Mouse (Mus musculus) liver, postnatal 0 days (tissue): ENCODE measurements around the gene Rbfox1. TPM values are rescaled to one million over a fixed set of nuclear protein-coding genes. Genes with fewer than 3 reads are reported as not detected.
A peak's percentile ranks its signal among the peaks of the same experiment; 100 is the strongest.

ENCODE experiments used
- ATAC-seq: fragments of 200-750 bp; cut with Nextera tagmentation; 2 replicates; pipeline ENCODE4 v1.8.0; 2017; ENCODE audit warnings: mild to moderate bottlenecking, moderate library complexity
- DNase-seq: peaks from one replicate; pipeline ENCODE4 v3.0.0-alpha.2; 2016
- H3K27ac ChIP-seq: fragments of 300-500 bp; sonication (generic); 2 replicates; pipeline ENCODE4 v1.5.1; 2014; ENCODE audit warnings: antibody characterized with exemption, moderate library complexity, mild to moderate bottlenecking, low read depth
- H3K27me3 ChIP-seq: fragments of 300-500 bp; sonication (generic); 2 replicates; pipeline ENCODE4 v1.6.1; 2014; ENCODE audit warnings: low read length, control low read depth, mixed read lengths; ENCODE audit not compliant: insufficient read depth
- H3K36me3 ChIP-seq: fragments of 300-500 bp; sonication (generic); replicated peaks from 2 replicates; pipeline ENCODE4 v1.6.1; 2014; ENCODE audit warnings: mild to moderate bottlenecking, control low read depth, low read length, moderate library complexity, mixed read lengths; ENCODE audit not compliant: insufficient read depth
- H3K4me1 ChIP-seq: fragments of 300-500 bp; sonication (generic); 2 replicates; pipeline ENCODE4 v1.6.1; 2014; ENCODE audit warnings: antibody characterized with exemption, mild to moderate bottlenecking, control low read depth; ENCODE audit not compliant: insufficient read depth
- H3K4me2 ChIP-seq: fragments of 300-500 bp; sonication (generic); 2 replicates; pipeline ENCODE4 v1.6.1; 2014; ENCODE audit warnings: low read depth, mild to moderate bottlenecking, low read length, moderate library complexity, mixed read lengths
- H3K4me3 ChIP-seq: fragments of 300-500 bp; sonication (generic); 2 replicates; pipeline ENCODE4 v1.5.1; 2014; ENCODE audit warnings: low read depth, low read length
- H3K9ac ChIP-seq: fragments of 300-500 bp; sonication (generic); replicated peaks from 2 replicates; pipeline ENCODE4 v1.6.1; 2014; ENCODE audit warnings: mild to moderate bottlenecking, moderate library complexity
- H3K9me3 ChIP-seq: fragments of 300-500 bp; sonication (generic); 2 replicates; pipeline ENCODE4 v1.6.1; 2016; ENCODE audit warnings: mild to moderate bottlenecking, control low read depth, low read length, mixed read lengths
- CTCF ChIP-seq: sonication (generic); IDR thresholded peaks from 2 replicates; pipeline ENCODE4 v1.5.1; 2016; ENCODE audit warnings: antibody characterized with exemption, low read depth
- EP300 ChIP-seq: IDR thresholded peaks from 2 replicates; pipeline ENCODE4 v1.6.1; 2016; ENCODE audit warnings: antibody characterized with exemption, low read depth, mild to moderate bottlenecking
- WGBS: fragments of 180-500 bp; shearing (Covaris S2); extraction: QIAGEN DNeasy Blood & Tissue Kit; methylation state at CpG from one replicate; pipeline ENCODE4 v1.1.7; 2014; ENCODE audit not compliant: insufficient replicate concordance; 5-methylcytosine and 5-hydroxymethylcytosine counted together
- polyA plus RNA-seq: library from polyadenylated mRNA; unstranded; fragments of >200 nt; fragmentation: Nextera tagmentation; extraction: Ambion mirVana; gene quantifications from 2 replicates; pipeline ENCODE4 v1.2.1, GENCODE M21; 2015

Rbfox1 gene
- polyA plus RNA-seq, 1 experiment from 2014 or later, result 0.12 TPM

DNA sequence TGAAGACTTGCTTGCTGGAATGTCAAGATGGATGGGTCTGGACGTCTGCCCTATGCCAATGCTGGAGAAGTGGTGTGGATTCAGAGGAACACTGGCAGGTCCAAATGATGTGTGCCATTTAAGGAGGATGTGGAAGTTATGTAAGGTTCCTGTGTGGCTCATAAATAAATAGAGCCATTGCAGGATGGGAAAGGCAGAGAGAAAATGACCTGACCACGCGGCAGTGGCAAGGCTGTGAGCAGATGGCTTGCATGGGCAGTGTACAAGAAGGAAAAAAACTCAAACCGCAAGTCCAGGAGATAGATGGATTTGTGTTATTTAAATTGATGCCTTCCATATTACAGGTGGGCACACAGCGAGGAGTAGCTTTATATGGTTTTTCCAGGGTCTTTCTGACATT, 497.6 kb downstream of the Rbfox1 start:
- ATAC-seq (no peak), DNase-seq (no peak)
- H3K36me3 ChIP-seq, result no peaks in the 10 kb centered on the region
- no peak overlapping the region for H3K4me3 ChIP-seq
- no peak overlapping the region for H3K27ac ChIP-seq
- no peaks in the 10 kb centered on the region for H3K9me3 ChIP-seq
- no peak overlapping the region for H3K4me2 ChIP-seq
- H3K9ac ChIP-seq, result no peak overlapping the region
- no peak for TF ChIP-seq CTCF
- no peak for TF ChIP-seq EP300
- no peaks in the 10 kb centered on the region for H3K27me3 ChIP-seq
- no peaks in the 10 kb centered on the region for H3K4me1 ChIP-seq
- WGBS, result 76% methylated on average over 5 of the region's 5 CpGs

DNA sequence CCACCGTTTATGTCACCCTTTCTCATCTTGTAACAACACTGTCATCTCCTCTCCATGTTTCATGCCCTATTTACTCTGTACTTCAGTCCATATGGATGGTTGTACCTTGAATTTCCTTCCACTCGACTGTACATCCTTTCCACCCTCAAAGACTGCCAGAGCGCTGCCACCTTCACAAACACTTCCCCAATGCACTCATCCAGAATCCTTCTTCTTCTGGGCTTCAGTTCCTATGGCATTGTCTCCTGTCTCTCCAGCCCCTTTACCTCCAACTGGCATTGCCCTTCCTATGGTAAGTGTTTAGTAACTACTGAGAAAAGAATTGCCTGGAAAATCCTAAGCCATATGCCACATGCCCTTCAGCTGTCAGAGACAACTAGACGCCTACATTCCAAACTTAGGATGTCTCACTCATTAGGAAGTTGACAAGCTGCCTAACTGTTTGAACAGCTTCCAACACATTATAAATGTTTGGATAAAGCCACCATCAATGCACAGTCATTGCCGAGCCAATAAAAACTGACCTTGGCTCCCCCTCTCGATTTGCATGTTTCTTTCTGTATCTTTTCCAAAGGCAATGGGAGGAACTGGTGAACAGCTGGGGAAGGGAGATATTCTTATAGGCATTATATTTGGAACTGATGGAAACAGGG, 505.2 kb downstream of the Rbfox1 start:
- H3K4me3 ChIP-seq, result no peak overlapping the region
- H3K36me3 ChIP-seq, result no peaks in the 10 kb centered on the region
- TF ChIP-seq EP300 (no peak), CTCF (no peak)
- H3K4me2 ChIP-seq, result no peak overlapping the region
- WGBS, result 70% methylated on average over 6 of the region's 6 CpGs
- H3K9ac ChIP-seq, result no peak overlapping the region
- no peaks in the 10 kb centered on the region for H3K27me3 ChIP-seq
- no peak overlapping the region for H3K27ac ChIP-seq
- DNase-seq, result no peak
- ATAC-seq, result no peak
- H3K9me3 ChIP-seq, result no peaks in the 10 kb centered on the region
- no peaks in the 10 kb centered on the region for H3K4me1 ChIP-seq

GRCm38 (mm10) chr16:6396676-6397409, 511.7 kb downstream of the Rbfox1 start:
- H3K9ac ChIP-seq, result no peak overlapping the region
- DNase-seq, result no peak
- no peak for TF ChIP-seq EP300
- TF ChIP-seq CTCF, result no peak
- H3K4me2 ChIP-seq, result no peak overlapping the region
- H3K36me3 ChIP-seq, result no peaks in the 10 kb centered on the region
- H3K4me1 ChIP-seq, result no peaks in the 10 kb centered on the region
- no peak for ATAC-seq
- no peaks in the 10 kb centered on the region for H3K9me3 ChIP-seq
- 58% methylated on average over 8 of the region's 8 CpGs for WGBS
- no peak overlapping the region for H3K27ac ChIP-seq
- H3K4me3 ChIP-seq, result no peak overlapping the region
- H3K27me3 ChIP-seq, result no peaks in the 10 kb centered on the region

DNA sequence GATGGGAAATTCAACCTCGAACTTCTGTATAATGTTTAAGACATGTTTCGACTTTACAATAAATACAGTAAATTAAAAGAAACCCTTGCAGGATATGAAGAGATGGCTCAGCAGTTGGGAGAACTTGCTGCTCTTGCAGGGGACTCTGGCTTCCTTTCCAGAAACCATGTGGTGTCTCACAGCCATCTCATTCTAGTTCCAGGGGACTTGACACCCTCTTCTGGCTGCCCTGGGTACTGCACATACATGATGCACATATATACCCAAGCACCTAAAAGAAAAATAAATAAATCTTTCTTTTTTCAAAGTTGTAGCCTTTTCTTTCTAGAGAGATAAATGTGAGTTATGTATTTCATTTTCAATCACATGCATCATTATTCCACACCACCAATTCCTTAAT, 512.5 kb downstream of the Rbfox1 start:
- 86% methylated on average over 2 of the region's 2 CpGs for WGBS
- H3K9me3 ChIP-seq, result no peaks in the 10 kb centered on the region
- H3K27me3 ChIP-seq, result no peaks in the 10 kb centered on the region
- no peak overlapping the region for H3K4me3 ChIP-seq
- no peaks in the 10 kb centered on the region for H3K36me3 ChIP-seq
- no peak overlapping the region for H3K4me2 ChIP-seq
- DNase-seq (peak; percentile 14), ATAC-seq (no peak)
- no peak overlapping the region for H3K27ac ChIP-seq
- H3K9ac ChIP-seq, result no peak overlapping the region
- TF ChIP-seq CTCF, result peak; percentile 26
- no peak for TF ChIP-seq EP300
- H3K4me1 ChIP-seq, result no peaks in the 10 kb centered on the region

GRCm38 (mm10) chr16:6402816-6403215, 517.7 kb downstream of the Rbfox1 start:
- Histone ChIP-seq H3K9ac (no peak overlapping the region), H3K4me3 (no peak overlapping the region), H3K9me3 (no peaks in the 10 kb centered on the region), H3K4me2 (no peak overlapping the region), H3K36me3 (no peaks in the 10 kb centered on the region), H3K27ac (no peak overlapping the region), H3K4me1 (no peaks in the 10 kb centered on the region), H3K27me3 (no peaks in the 10 kb centered on the region)
- ATAC-seq, result no peak
- DNase-seq, result no peak
- no peak for TF ChIP-seq EP300
- WGBS, result 78% methylated on average over 3 of the region's 3 CpGs

DNA sequence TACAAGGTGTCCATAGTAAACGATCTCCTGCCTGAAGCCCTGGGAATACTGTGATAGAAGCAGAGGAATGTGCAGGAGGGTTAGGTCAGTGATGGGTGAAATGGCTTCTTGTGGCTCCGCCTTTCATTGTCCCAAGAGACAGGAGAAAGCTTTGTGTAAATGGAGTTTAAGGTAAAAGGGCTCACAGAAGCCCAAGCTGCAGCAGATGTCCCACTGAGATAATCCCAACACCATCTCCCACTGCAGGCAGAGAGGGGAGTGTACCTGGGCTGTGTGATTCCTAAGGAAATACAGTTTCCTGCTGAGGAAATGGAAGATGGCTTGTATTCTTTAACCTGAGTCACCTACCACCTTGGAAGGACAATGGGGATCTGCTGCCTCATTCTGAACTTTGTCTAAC, 529.7 kb downstream of the Rbfox1 start:
- Histone ChIP-seq H3K9ac (no peak overlapping the region), H3K4me3 (no peak overlapping the region), H3K4me2 (no peak overlapping the region), H3K27ac (no peak overlapping the region), H3K36me3 (no peaks in the 10 kb centered on the region), H3K9me3 (no peaks in the 10 kb centered on the region), H3K27me3 (no peaks in the 10 kb centered on the region), H3K4me1 (no peaks in the 10 kb centered on the region)
- ATAC-seq (no peak), DNase-seq (no peak)
- TF ChIP-seq CTCF (no peak), EP300 (no peak)
- WGBS, result 31% methylated on average over 2 of the region's 2 CpGs
